Mouse (Mus musculus) forebrain, postnatal 0 days (tissue): ENCODE results near the gene Cd164. TPM values are rescaled to one million over a fixed set of nuclear protein-coding genes. Genes with fewer than 3 reads are reported as not detected.

ENCODE experiments used
- ATAC-seq: fragments of 200-750 bp; cut with Nextera tagmentation; 2 replicates; pipeline ENCODE4 v1.8.0; 2017; ENCODE audit warnings: mild to moderate bottlenecking, moderate library complexity
- DNase-seq: peaks from one replicate; pipeline ENCODE4 v3.0.0-alpha.2; 2015
- H3K27ac ChIP-seq: fragments of 300-500 bp; sonication (generic); 2 replicates; pipeline ENCODE4 v1.5.1; 2014; ENCODE audit warnings: low read depth, mild to moderate bottlenecking, antibody characterized with exemption, low read length, moderate library complexity, mixed read lengths
- H3K27me3 ChIP-seq: fragments of 300-500 bp; sonication (generic); 2 replicates; pipeline ENCODE4 v1.6.1; 2014; ENCODE audit warnings: mild to moderate bottlenecking, low read length, mixed read lengths; ENCODE audit not compliant: insufficient read depth
- H3K36me3 ChIP-seq: fragments of 300-500 bp; sonication (generic); 2 replicates; pipeline ENCODE4 v1.6.1; 2014; ENCODE audit warnings: mild to moderate bottlenecking, moderate library complexity; ENCODE audit not compliant: insufficient read depth
- H3K4me1 ChIP-seq: fragments of 300-500 bp; sonication (generic); 2 replicates; pipeline ENCODE4 v1.6.1; 2014; ENCODE audit warnings: antibody characterized with exemption; ENCODE audit not compliant: insufficient read depth
- H3K4me2 ChIP-seq: fragments of 300-500 bp; sonication (generic); 2 replicates; pipeline ENCODE4 v1.6.1; 2014; ENCODE audit warnings: low read depth, mild to moderate bottlenecking, moderate library complexity
- H3K4me3 ChIP-seq: fragments of 300-500 bp; sonication (generic); 2 replicates; pipeline ENCODE4 v1.5.1; 2014; ENCODE audit warnings: low read depth, low read length, mixed read lengths
- H3K9ac ChIP-seq: fragments of 300-500 bp; sonication (generic); 2 replicates; pipeline ENCODE4 v1.6.1; 2014; ENCODE audit warnings: mild to moderate bottlenecking
- H3K9me3 ChIP-seq: fragments of 300-500 bp; sonication (generic); 2 replicates; pipeline ENCODE4 v1.6.1; 2016; ENCODE audit warnings: low read length
- CTCF ChIP-seq: sonication (generic); IDR thresholded peaks from 2 replicates; pipeline ENCODE4 v1.5.1; 2016; ENCODE audit warnings: antibody characterized with exemption, control low read depth, low read depth
- WGBS: fragments of 180-500 bp; shearing (Covaris S2); extraction: QIAGEN DNeasy Blood & Tissue Kit; methylation state at CpG from one replicate; pipeline ENCODE4 v1.1.7; 2014; 5-methylcytosine and 5-hydroxymethylcytosine counted together
- polyA plus RNA-seq: library from polyadenylated mRNA; unstranded; fragments of >200 nt; fragmentation: Nextera tagmentation; extraction: Ambion mirVana; gene quantifications from 2 replicates; pipeline ENCODE4 v1.2.1, GENCODE M21; 2015
- total RNA-seq: library from RNA; depleted of rRNA; stranded (reverse); fragments of >200 nt; gene quantifications from 2 replicates; pipeline ENCODE4 v1.2.3, GENCODE M21; 2014; rRNA removed

Gene Cd164
- total and polyA plus RNA-seq, 2 experiments from 2014 or later: 32.3 to 48.8 TPM

GRCm38 (mm10) chr10:41575451-41576327 lies 56.5 kb downstream of the Cd164 start:
- no peak for ATAC-seq
- no peak overlapping the region for H3K4me3 ChIP-seq
- H3K36me3 ChIP-seq: no peaks in the 10 kb centered on the region
- no peak for DNase-seq
- H3K4me1 ChIP-seq: no peaks in the 10 kb centered on the region
- H3K27me3 ChIP-seq: no peaks in the 10 kb centered on the region
- no peak overlapping the region for H3K4me2 ChIP-seq
- H3K9me3 ChIP-seq: no peaks in the 10 kb centered on the region
- TF ChIP-seq CTCF: no peak
- 70% methylated on average over 8 of the region's 8 CpGs for WGBS
- no peak overlapping the region for H3K27ac ChIP-seq
- H3K9ac ChIP-seq: no peak overlapping the region

- Histone ChIP-seq H3K4me2 (no peak overlapping the region), H3K4me1 (no peaks in the 10 kb centered on the region), H3K27ac (no peak overlapping the region), H3K4me3 (no peak overlapping the region), H3K9me3 (no peaks in the 10 kb centered on the region), H3K9ac (no peak overlapping the region), H3K36me3 (no peaks in the 10 kb centered on the region), H3K27me3 (no peaks in the 10 kb centered on the region)
- ATAC-seq: no peak
- 86% methylated on average over 7 of the region's 7 CpGs for WGBS
- no peak for DNase-seq
- TF ChIP-seq CTCF: no peak
Observed at GRCm38 (mm10) chr10:41576328-41576833, 57.2 kb downstream of the Cd164 start.

GRCm38 (mm10) chr10:41578541-41578940 lies 59.3 kb downstream of the Cd164 start:
- Histone ChIP-seq H3K36me3 (no peaks in the 10 kb centered on the region), H3K9ac (no peak overlapping the region), H3K4me2 (no peak overlapping the region), H3K4me1 (no peaks in the 10 kb centered on the region), H3K27ac (no peak overlapping the region), H3K9me3 (no peaks in the 10 kb centered on the region), H3K4me3 (no peak overlapping the region), H3K27me3 (no peaks in the 10 kb centered on the region)
- no peak for TF ChIP-seq CTCF
- ATAC-seq (no peak), DNase-seq (no peak)
- WGBS: 67% methylated on average over 1 of the region's 1 CpGs

- WGBS: 79% methylated on average over 4 of the region's 4 CpGs
- Histone ChIP-seq H3K9me3 (no peaks in the 10 kb centered on the region), H3K4me2 (no peak overlapping the region), H3K9ac (no peak overlapping the region), H3K4me3 (no peak overlapping the region), H3K27ac (no peak overlapping the region), H3K27me3 (no peaks in the 10 kb centered on the region), H3K36me3 (no peaks in the 10 kb centered on the region), H3K4me1 (no peaks in the 10 kb centered on the region)
- ATAC-seq (no peak), DNase-seq (no peak)
- no peak for TF ChIP-seq CTCF
Observed at GRCm38 (mm10) chr10:41580441-41580840, 61.2 kb downstream of the Cd164 start.

Other genes starting within 250 kb of the Cd164 start
- 40.4 and 40.5 TPM in 2 replicates for gene Fig4, start 216.2 kb upstream of the Cd164 start, total RNA-seq
- gene Fig4, start 216.2 kb upstream of the Cd164 start, polyA plus RNA-seq: 36.4 and 36.6 TPM in 2 replicates
- gene Ak9, start 215.4 kb upstream of the Cd164 start, total RNA-seq: 0.31 and 0.48 TPM in 2 replicates
- 0.21 and 0.34 TPM in 2 replicates for gene Ak9, start 215.4 kb upstream of the Cd164 start, polyA plus RNA-seq
- gene Zbtb24, start 69.0 kb upstream of the Cd164 start, total RNA-seq: 20.7 and 29.9 TPM in 2 replicates
- 13.2 and 15.5 TPM in 2 replicates for gene Zbtb24, start 69.0 kb upstream of the Cd164 start, polyA plus RNA-seq
- 37.2 and 40.0 TPM in 2 replicates for gene Mical1, start 43.1 kb upstream of the Cd164 start, total RNA-seq
- 29.8 and 32.1 TPM in 2 replicates for gene Mical1, start 43.1 kb upstream of the Cd164 start, polyA plus RNA-seq
- 27.7 and 42.9 TPM in 2 replicates for gene Smpd2, start 29.0 kb upstream of the Cd164 start, total RNA-seq
- 37.1 and 43.9 TPM in 2 replicates for gene Smpd2, start 29.0 kb upstream of the Cd164 start, polyA plus RNA-seq
- gene Ppil6, start 29.0 kb upstream of the Cd164 start, total RNA-seq: 0.81 and 1.9 TPM in 2 replicates
- gene Ppil6, start 29.0 kb upstream of the Cd164 start, polyA plus RNA-seq: 4.7 and 8.7 TPM in 2 replicates
- gene Ccdc162, start 197.2 kb downstream of the Cd164 start, total RNA-seq: 1.5 and 3.2 TPM in 2 replicates
- gene Ccdc162, start 197.2 kb downstream of the Cd164 start, polyA plus RNA-seq: 0.96 and 1.2 TPM in 2 replicates